Mouse (Mus musculus) brain, adult 2 months (tissue): Measurements from ENCODE around the gene Dnm3.
A peak's percentile ranks its signal among the peaks of the same experiment; 100 is the strongest.

Source experiments
- DNase-seq: peaks from one replicate; pipeline ENCODE4 v3.0.0; 2011; ENCODE audit warnings: low read depth, low spot score

The Dnm3 gene

GRCm38 (mm10) chr1:162077454-162077853, 400.4 kb downstream of the Dnm3 start:
- DNase-seq, result peak; percentile 83

DNA sequence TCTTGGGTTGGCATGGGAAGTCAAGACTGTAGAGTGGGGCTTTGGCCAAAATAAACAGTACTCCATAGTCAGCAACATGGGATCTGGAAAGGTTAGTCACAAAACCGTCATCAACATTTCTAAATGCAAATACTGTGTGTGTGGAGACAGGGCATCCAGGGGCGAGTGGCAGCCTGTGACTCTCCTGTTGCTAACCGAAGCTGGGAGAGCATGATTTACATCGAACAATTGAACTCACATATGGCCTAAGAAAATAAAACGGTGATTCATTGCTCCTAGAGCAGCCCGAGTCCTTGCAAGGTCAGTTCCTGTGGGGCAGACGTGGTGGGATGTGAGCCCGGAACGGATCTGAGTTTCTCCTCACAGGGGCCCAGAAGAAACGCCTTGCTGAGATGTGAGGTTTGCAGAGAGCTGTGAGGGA, 401.2 kb downstream of the Dnm3 start:
- DNase-seq, result no peak

GRCm38 (mm10) chr1:162075831-162076230, 402.0 kb downstream of the Dnm3 start:
- DNase-seq, result no peak

GRCm38 (mm10) chr1:162075416-162075815, 402.4 kb downstream of the Dnm3 start:
- DNase-seq, result no peak

- peak; percentile 43 for DNase-seq
These were observed 403.0 kb downstream of the Dnm3 start for GRCm38 (mm10) chr1:162074626-162075410.

GRCm38 (mm10) chr1:162072917-162073578, 404.8 kb downstream of the Dnm3 start:
- DNase-seq, result no peak

GRCm38 (mm10) chr1:162053608-162054007, 424.2 kb downstream of the Dnm3 start:
- DNase-seq, result no peak

DNA sequence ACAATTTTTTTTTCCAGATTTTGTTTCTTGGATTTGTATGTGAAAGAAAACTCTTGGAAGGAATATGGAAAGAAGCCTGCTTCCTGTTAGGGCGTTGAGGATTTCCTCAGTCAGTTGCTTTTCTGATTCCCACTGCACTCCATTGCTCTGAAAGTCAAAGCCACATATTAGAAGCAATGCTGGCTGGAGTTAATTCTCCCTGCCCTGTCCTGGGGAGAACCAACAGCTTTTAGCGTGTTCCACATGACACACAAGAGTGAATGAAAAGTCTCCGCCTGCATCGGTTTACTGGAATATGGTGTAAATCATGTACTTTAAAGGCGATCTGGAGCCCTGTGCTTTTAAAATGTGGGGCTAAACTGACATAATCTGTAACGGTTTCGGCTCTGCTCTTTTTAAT, 424.6 kb downstream of the Dnm3 start:
- DNase-seq, result no peak

DNA sequence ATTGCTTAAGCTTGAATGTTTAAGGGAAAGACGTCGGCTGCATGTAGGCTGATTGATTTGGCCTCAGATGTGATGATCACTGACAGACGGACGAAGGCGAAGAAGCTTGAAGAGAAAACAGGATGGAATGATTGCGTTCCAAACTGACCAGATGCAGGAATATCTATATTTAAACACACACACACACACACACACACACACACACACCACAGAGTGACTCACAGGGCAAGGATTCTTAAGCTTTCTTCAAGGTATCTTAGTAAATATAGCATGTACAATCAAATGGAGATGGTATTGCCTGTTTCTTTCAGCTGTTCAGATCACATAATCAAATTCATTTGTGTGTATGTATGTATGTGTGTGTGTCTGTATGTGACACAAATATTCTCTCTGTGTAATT, 425.1 kb downstream of the Dnm3 start:
- peak; percentile 34 for DNase-seq

DNA sequence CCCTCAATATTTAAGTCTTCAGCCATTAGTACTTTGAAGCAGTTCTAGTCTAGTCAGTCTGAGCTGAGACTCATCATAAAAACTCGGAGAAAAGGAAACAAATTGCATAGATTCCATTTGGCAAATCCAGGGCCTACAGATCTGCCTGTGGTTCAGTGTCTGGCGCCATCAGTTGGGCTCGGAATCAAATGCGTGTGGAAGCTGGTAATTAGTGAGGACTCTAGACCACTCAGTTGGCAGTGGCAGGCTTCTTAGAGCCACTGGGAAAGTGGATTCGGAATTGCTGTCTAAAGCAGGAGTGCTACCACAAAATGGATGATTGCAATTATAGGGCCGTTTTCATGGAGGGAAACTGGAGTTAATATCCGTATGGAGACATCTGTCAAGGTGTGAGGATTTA, 425.7 kb downstream of the Dnm3 start:
- DNase-seq, result no peak

GRCm38 (mm10) chr1:162051710-162052109, 426.1 kb downstream of the Dnm3 start:
- no peak for DNase-seq

DNA sequence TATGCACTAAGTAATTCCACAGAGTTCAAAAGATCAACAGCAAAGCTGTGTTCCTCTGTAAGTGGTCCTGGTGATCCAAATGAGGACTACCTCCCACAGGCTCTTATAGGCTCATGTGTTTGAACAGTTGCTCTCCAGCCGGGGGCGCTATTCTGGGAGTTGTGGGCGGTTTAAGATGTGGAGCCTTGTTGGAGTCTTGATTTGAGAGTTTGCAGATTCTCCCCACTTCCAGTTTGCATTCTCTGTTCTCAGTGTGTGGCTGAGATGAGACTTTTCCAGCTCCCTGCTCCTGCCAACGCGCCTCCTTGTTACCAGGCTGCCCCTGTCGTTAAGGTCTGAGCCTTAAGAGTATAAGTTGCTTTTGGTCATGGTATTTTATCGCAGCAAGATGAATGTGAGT, 430.2 kb downstream of the Dnm3 start:
- DNase-seq, result no peak

- no peak for DNase-seq
These were observed 433.8 kb downstream of the Dnm3 start for GRCm38 (mm10) chr1:162043788-162044717.

DNA sequence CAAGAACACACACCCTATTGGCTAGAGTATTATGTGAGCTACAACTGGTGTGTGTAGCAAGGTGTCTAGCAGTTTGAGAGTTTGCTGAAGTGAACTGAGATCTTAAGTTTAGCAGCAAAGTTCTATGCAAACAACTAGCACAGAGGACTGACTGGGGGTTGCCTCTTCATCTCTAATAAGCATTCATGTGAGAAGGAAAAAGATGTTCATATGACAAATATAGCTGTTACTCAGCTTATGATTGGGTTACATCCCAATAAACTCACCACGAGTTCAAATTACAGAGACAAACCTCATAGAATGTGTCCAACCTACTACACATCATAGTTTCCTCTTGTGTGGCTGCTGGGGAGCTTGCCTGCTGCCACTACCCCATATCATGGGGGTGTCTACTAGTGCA, 434.6 kb downstream of the Dnm3 start:
- no peak for DNase-seq

DNA sequence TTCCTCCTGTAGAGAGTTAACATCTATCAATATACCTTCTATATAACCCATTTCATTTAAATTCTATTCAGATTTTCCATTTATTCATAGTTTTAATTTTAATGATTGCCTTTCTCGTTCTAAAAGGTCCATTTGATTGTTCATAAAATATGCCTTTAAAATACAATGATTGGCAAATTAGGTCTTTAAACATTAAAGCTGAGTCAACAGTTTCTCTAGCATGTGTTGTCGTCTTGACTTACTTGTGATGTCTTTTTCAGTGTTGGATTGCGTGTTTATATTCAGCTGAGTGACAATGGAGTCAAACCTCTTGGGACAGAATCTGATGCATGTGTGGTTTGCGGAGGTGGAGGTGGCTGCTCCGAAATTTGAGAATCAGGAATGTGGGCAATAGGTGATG, 435.4 kb downstream of the Dnm3 start:
- DNase-seq, result no peak

DNA sequence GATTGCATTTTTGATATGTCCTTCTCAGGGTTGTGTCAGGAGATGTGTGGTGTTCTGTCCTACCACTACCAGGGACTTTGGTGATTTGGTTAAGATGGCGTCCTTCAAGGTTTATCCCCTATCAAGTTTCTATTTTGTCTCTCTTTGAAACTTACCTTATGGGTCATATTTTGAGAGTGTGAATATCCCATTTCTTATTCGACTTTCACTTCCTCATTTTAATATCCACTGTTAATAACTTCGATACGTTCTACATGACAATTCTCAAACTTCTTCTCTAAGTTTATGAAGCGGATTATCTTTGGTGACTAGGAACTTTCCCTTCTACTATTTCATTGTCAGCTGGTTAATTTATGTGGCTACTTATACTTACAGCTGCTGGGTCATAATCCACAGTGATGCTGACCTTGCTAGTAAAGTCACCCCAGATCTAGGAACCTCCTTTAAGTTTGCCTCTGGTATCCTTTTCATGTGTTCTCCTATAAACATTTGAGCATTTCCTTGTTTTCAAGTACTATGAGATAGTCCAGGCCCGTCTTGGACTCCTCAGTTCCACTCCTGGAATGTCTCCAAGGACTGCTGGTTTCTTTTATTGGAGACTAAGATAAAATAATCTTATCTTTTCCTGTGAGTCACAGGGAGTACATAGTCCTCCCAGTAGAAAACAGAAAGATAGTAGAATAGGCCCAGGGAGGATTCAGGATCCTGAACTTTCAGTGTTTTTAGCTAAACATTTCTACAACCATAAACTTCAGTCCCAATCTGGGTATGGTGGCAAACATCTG, 437.2 kb downstream of the Dnm3 start:
- DNase-seq, result no peak

DNA sequence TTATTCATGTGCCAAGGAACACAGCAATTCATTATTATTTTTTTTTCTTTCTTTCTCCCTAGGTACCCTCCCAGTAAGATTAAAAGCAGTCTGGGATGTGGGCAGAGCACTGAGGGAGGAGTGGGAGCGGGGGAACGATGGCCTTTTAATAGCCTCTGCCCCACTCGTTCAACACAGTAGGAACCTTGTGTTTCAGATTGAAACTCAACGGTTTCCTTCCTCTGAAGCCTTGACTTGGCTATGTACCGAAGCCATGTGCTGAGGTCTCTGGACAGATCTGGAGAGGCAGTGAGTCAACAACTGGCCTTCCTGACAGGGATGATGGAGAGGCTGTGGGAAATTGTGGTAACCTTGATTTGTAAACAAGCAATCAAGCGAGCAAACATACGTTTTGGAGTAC, 438.0 kb downstream of the Dnm3 start:
- no peak for DNase-seq

- DNase-seq, result no peak
These were observed 438.7 kb downstream of the Dnm3 start for GRCm38 (mm10) chr1:162039011-162039595.

DNA sequence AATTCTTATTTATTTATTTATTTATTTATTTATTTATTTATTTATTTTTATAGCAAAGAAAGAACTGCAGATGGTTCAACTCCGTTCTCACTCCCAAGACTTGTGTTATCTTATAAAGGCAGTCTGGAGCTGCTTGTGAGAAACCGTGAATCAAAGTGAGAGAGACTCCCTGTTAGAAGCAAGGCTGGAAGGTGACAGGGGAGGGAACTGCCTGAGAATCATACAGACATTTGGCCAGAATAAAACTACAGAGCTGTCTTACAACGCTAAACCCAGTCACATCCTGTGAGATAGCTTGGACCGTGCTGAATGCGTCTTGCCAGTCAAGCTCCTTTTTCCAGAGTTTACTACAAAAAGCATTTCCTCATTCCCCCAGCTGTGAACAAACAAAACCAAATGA, 439.4 kb downstream of the Dnm3 start:
- DNase-seq, result no peak

GRCm38 (mm10) chr1:162037968-162038421, 439.8 kb downstream of the Dnm3 start:
- DNase-seq, result peak; percentile 74
